Mouse (Mus musculus): ENCODE data around the gene Gm11077. TPM values are rescaled to one million over a fixed set of nuclear protein-coding genes. Genes with fewer than 3 reads are reported as not detected.

Gene Gm11077
- total RNA-seq, 2 experiments from 2014 or later = not detected

Other genes with a start within 250 kb of the Gm11077 start
- 10 to 100 TPM; 35.7 to 36.5 TPM for gene Aebp2, start 106.6 kb upstream of the Gm11077 start, total RNA-seq (2021)

Data from heart, postnatal 25 days (tissue).